In genomic region chr2:39124167-39124566, GRCm38 (mm10) we compare ENCODE assay signal across 30 mouse cellular contexts. TPM values are rescaled to one million over a fixed set of nuclear protein-coding genes. Genes with fewer than 3 reads are reported as not detected.
DNase-seq lines count a peak whose midpoint lies in the region; ATAC-seq and TF ChIP-seq lines count a peak whose summit lies in the region.
"Had no signal": no experiment of that assay in that cellular context is flagged by ENCODE, and none has a peak within 500 bp of the region (broad histone marks: within the 10 kb centered on the region; RNA-seq: fewer than 3 reads in every experiment).

No protein-coding gene starts in this region.

- peak; percentile 1 for DNase-seq in embryonic facial prominence, embryonic 14.5 days (ENCODE audit: low spot score)
- no peak for DNase-seq in embryonic facial prominence, embryonic 10.5 days (ENCODE audit: low spot score)
- DNase-seq in liver, embryonic 14.5 days (ENCODE audit: low read depth in 3 of 3, low spot score in 3 of 3) = peak; percentile 51 to 75 (median 52)
- DNase-seq in cerebellum, postnatal 25 days = no peak
- DNase-seq in adipocyte (ENCODE audit: low spot score) = no peak
- DNase-seq in hindbrain, embryonic 14.5 days (ENCODE audit: low spot score) = no peak
- DNase-seq: adrenal gland, postnatal 14 days; cerebellum, adult 9-10 months; embryo, embryonic 11 days; forebrain, postnatal 0 days; gastrocnemius, postnatal 14 days; heart, postnatal 14 days; kidney, adult 9 months; kidney, postnatal 10 days; lung, embryonic 14.5 days; lung, postnatal 14 days; right cerebral cortex, postnatal 4 days; thymus, adult 2 months; thymus, postnatal 4 days had no signal

- H3K9me3 ChIP-seq in embryonic facial prominence, embryonic 14.5 days (ENCODE audit: control insufficient read depth, low read length) = no peaks in the 10 kb centered on the region
- no peaks in the 10 kb centered on the region for H3K9me3 ChIP-seq in embryonic facial prominence, embryonic 10.5 days
- H3K9me3 ChIP-seq in intestine, postnatal 0 days (ENCODE audit: control insufficient read depth) = no peaks in the 10 kb centered on the region
- H3K9me3 ChIP-seq in liver, embryonic 14.5 days (ENCODE audit: control insufficient read depth, low read length) = no peaks in the 10 kb centered on the region
- no peaks in the 10 kb centered on the region for H3K9me3 ChIP-seq in hindbrain, embryonic 14.5 days (ENCODE audit: control insufficient read depth, low read length)
- H3K9me3 ChIP-seq: embryonic facial prominence, embryonic 15.5 days; forebrain, embryonic 12.5 days; G1E; hindbrain, embryonic 10.5 days; neural tube, embryonic 12.5 days had no signal

- TF ChIP-seq EP300 in liver, embryonic 14.5 days (IDR thresholded peaks at IDR 0.05; ENCODE audit: low read depth) = peak; percentile 44; the same call in 1 of the 2 replicates

- H3K27ac ChIP-seq in embryonic facial prominence, embryonic 14.5 days (replicated peaks; ENCODE audit: low read depth, low read length) = no peak overlapping the region
- H3K27ac ChIP-seq in embryonic facial prominence, embryonic 10.5 days (replicated peaks) = no peak overlapping the region
- H3K27ac ChIP-seq in intestine, postnatal 0 days (ENCODE audit: low read depth, low read length) = no peak overlapping the region
- H3K27ac ChIP-seq in liver, embryonic 14.5 days = peak overlapping the region; percentile 34; the same call in 1 of the 2 replicates
- no peak overlapping the region for H3K27ac ChIP-seq in hindbrain, embryonic 14.5 days
- H3K27ac ChIP-seq: embryonic facial prominence, embryonic 15.5 days; forebrain, embryonic 12.5 days; hindbrain, embryonic 10.5 days; left cerebral cortex, adult 2 months; neural tube, embryonic 12.5 days had no signal

- H3K4me2 ChIP-seq in embryonic facial prominence, embryonic 14.5 days (ENCODE audit: low read depth, low read length) = no peak overlapping the region
- H3K4me2 ChIP-seq in intestine, postnatal 0 days (replicated peaks; ENCODE audit: low read depth) = no peak overlapping the region
- H3K4me2 ChIP-seq in liver, embryonic 14.5 days (ENCODE audit: low read depth) = no peak overlapping the region; the same call in 1 of the 2 replicates
- no peak overlapping the region for H3K4me2 ChIP-seq in hindbrain, embryonic 14.5 days (replicated peaks)
- H3K4me2 ChIP-seq: embryonic facial prominence, embryonic 15.5 days; forebrain, embryonic 12.5 days; lung, embryonic 14.5 days; midbrain, embryonic 11.5 days; neural tube, embryonic 12.5 days had no signal

- TF ChIP-seq CTCF in intestine, postnatal 0 days (IDR thresholded peaks at IDR 0.05; ENCODE audit: low read depth) = no peak
- no peak for TF ChIP-seq CTCF in liver, embryonic 14.5 days (IDR thresholded peaks at IDR 0.05; ENCODE audit: low read depth)

- H3K9ac ChIP-seq in embryonic facial prominence, embryonic 14.5 days (ENCODE audit: low read depth, low read length) = no peak overlapping the region
- no peak overlapping the region for H3K9ac ChIP-seq in intestine, postnatal 0 days (ENCODE audit: low read depth, low read length)
- H3K9ac ChIP-seq in liver, embryonic 14.5 days (replicated peaks) = no peak overlapping the region
- H3K9ac ChIP-seq in hindbrain, embryonic 14.5 days = no peak overlapping the region
- H3K9ac ChIP-seq: embryonic facial prominence, embryonic 15.5 days; forebrain, embryonic 12.5 days; forebrain, postnatal 0 days; lung, embryonic 14.5 days; neural tube, embryonic 12.5 days had no signal

- ATAC-seq in embryonic facial prominence, embryonic 14.5 days (ENCODE audit: low read depth) = no peak
- peak; percentile 66; the same call in 1 of the 2 replicates for ATAC-seq in intestine, postnatal 0 days
- peak; percentile 87 for ATAC-seq in liver, embryonic 14.5 days (ENCODE audit: insufficient read depth)
- 0 out of 2 replicates have a peak, but pooled peaks have one; percentile 26 for ATAC-seq in megakaryocyte-erythroid progenitor cell, adult 5-6 weeks (replicated peaks; ENCODE audit: low FRiP score, low TSS enrichment, poor library complexity, severe bottlenecking)
- no peak for ATAC-seq in hindbrain, embryonic 14.5 days (ENCODE audit: low FRiP score)
- ATAC-seq: forebrain, postnatal 0 days; hindbrain, embryonic 16.5 days had no signal

- no peaks in the 10 kb centered on the region for H3K27me3 ChIP-seq in embryonic facial prominence, embryonic 14.5 days (replicated peaks; ENCODE audit: control insufficient read depth, insufficient read depth, low read length)
- H3K27me3 ChIP-seq in embryonic facial prominence, embryonic 10.5 days (replicated peaks; ENCODE audit: low read depth, poor library complexity, severe bottlenecking) = no peaks in the 10 kb centered on the region
- no peaks in the 10 kb centered on the region for H3K27me3 ChIP-seq in intestine, postnatal 0 days (replicated peaks; ENCODE audit: control insufficient read depth, insufficient read depth, low read length)
- H3K27me3 ChIP-seq in liver, embryonic 14.5 days (ENCODE audit: control insufficient read depth, insufficient read depth, low read length) = no peaks in the 10 kb centered on the region
- no peaks in the 10 kb centered on the region for H3K27me3 ChIP-seq in hindbrain, embryonic 14.5 days (ENCODE audit: control insufficient read depth, insufficient read depth, low read length)
- H3K27me3 ChIP-seq: embryonic facial prominence, embryonic 15.5 days; forebrain, embryonic 12.5 days; neural tube, embryonic 12.5 days had no signal

- no peaks in the 10 kb centered on the region for H3K4me1 ChIP-seq in embryonic facial prominence, embryonic 14.5 days (ENCODE audit: control insufficient read depth, insufficient read depth, low read length)
- H3K4me1 ChIP-seq in embryonic facial prominence, embryonic 10.5 days = no peaks in the 10 kb centered on the region
- H3K4me1 ChIP-seq in intestine, postnatal 0 days (replicated peaks; ENCODE audit: control insufficient read depth, insufficient read depth, low read length) = no peaks in the 10 kb centered on the region
- H3K4me1 ChIP-seq in liver, embryonic 14.5 days (replicated peaks; ENCODE audit: control insufficient read depth in 2 of 2, insufficient read depth in 2 of 2, low read length in 1 of 2) = peaks cover 4 to 28% of the 10 kb centered on the region in 2 experiments
- no peaks in the 10 kb centered on the region for H3K4me1 ChIP-seq in hindbrain, embryonic 14.5 days (replicated peaks; ENCODE audit: control insufficient read depth, insufficient read depth, low read length)
- H3K4me1 ChIP-seq: embryonic facial prominence, embryonic 15.5 days; forebrain, embryonic 12.5 days; hindbrain, embryonic 10.5 days; neural tube, embryonic 12.5 days had no signal

- WGBS in embryonic facial prominence, embryonic 14.5 days = 67% methylated on average over 5 of the region's 5 CpGs
- 82% methylated on average over 5 of the region's 5 CpGs for WGBS in embryonic facial prominence, embryonic 10.5 days
- 49% methylated on average over 5 of the region's 5 CpGs for WGBS in intestine, postnatal 0 days
- 34% methylated on average over 5 of the region's 5 CpGs for WGBS in liver, embryonic 14.5 days (ENCODE audit: insufficient replicate concordance)
- WGBS in hindbrain, embryonic 14.5 days = 87% methylated on average over 5 of the region's 5 CpGs

- peaks cover 50% of the 10 kb centered on the region for H3K36me3 ChIP-seq in embryonic facial prominence, embryonic 14.5 days (ENCODE audit: control insufficient read depth, insufficient read depth, low read length)
- H3K36me3 ChIP-seq in embryonic facial prominence, embryonic 10.5 days (replicated peaks) = peaks cover 56% of the 10 kb centered on the region
- peaks cover 17% of the 10 kb centered on the region for H3K36me3 ChIP-seq in intestine, postnatal 0 days (ENCODE audit: control insufficient read depth, insufficient read depth)
- no peaks in the 10 kb centered on the region for H3K36me3 ChIP-seq in liver, embryonic 14.5 days (replicated peaks; ENCODE audit: control insufficient read depth, insufficient read depth, low read depth)
- H3K36me3 ChIP-seq in hindbrain, embryonic 14.5 days (replicated peaks; ENCODE audit: control insufficient read depth, insufficient read depth) = peaks cover 48% of the 10 kb centered on the region

- no peak overlapping the region for H3K4me3 ChIP-seq in embryonic facial prominence, embryonic 14.5 days (ENCODE audit: low read depth, low read length)
- no peak overlapping the region for H3K4me3 ChIP-seq in embryonic facial prominence, embryonic 10.5 days
- H3K4me3 ChIP-seq in intestine, postnatal 0 days (ENCODE audit: low read depth, low read length) = no peak overlapping the region
- H3K4me3 ChIP-seq in liver, embryonic 14.5 days (ENCODE audit: insufficient read depth in 1 of 2, low read depth in 2 of 2, low read length in 2 of 2) = no peak overlapping the region
- H3K4me3 ChIP-seq in hindbrain, embryonic 14.5 days (replicated peaks; ENCODE audit: low read length) = no peak overlapping the region
- H3K4me3 ChIP-seq: embryonic facial prominence, embryonic 15.5 days; forebrain, embryonic 12.5 days; hindbrain, embryonic 10.5 days; left cerebral cortex, adult 2 months; myocyte; neural tube, embryonic 12.5 days had no signal

RNA-seq across cellular contexts. Expression of gene Golga1, which starts 58.8 kb away (rescaled TPM):
- polyA plus RNA-seq in embryonic facial prominence, embryonic 14.5 days (2014; fragmentation: Nextera tagmentation; extraction: Ambion mirVana) = 20.7 and 29.8 TPM in 2 replicates
- 24.8 and 24.9 TPM in 2 replicates for polyA plus RNA-seq in embryonic facial prominence, embryonic 10.5 days (2016; fragmentation: Nextera tagmentation; extraction: Ambion mirVana)
- 26.7 and 31.5 TPM in 2 replicates for polyA plus RNA-seq in intestine, postnatal 0 days (2015; fragmentation: Nextera tagmentation; extraction: Ambion mirVana)
- polyA plus RNA-seq in liver, embryonic 14.5 days (2012; rRNA removed) = 5.9 and 9.0 TPM in 2 replicates
- 9.1 and 9.5 TPM in 2 replicates for polyA plus RNA-seq in liver, embryonic 14.5 days (2014; fragmentation: Nextera tagmentation; extraction: Ambion mirVana)
- total RNA-seq in megakaryocyte-erythroid progenitor cell, adult 5-6 weeks (2014; fragmentation: Nextera tagmentation) = 21.3 and 32.2 TPM in 2 replicates
- total RNA-seq in megakaryocyte-erythroid progenitor cell, adult 5-6 weeks (2017) = 17.5 and 21.8 TPM in 2 replicates
- polyA plus RNA-seq in hindbrain, embryonic 14.5 days (2014; fragmentation: Nextera tagmentation; extraction: Ambion mirVana) = 29.1 and 34.2 TPM in 2 replicates

Comparison
In these comparisons a context has a peak if more than half of its experiments do, and no peak if none do; other contexts are left out.
1. DNase-seq: peak in embryonic facial prominence, embryonic 14.5 days (single experiment) and liver, embryonic 14.5 days (3 of 3); none in embryonic facial prominence, embryonic 10.5 days (single experiment), cerebellum, postnatal 25 days (0 of 2), adipocyte (single experiment) and hindbrain, embryonic 14.5 days (single experiment).
2. ATAC-seq: peak in intestine, postnatal 0 days (single experiment), liver, embryonic 14.5 days (single experiment) and megakaryocyte-erythroid progenitor cell, adult 5-6 weeks (single experiment); none in embryonic facial prominence, embryonic 14.5 days (single experiment) and hindbrain, embryonic 14.5 days (single experiment).